Mouse (Mus musculus) left cerebral cortex, postnatal 4 days (tissue): Measurements from ENCODE around the gene Snf8. TPM values are rescaled to one million over a fixed set of nuclear protein-coding genes. Genes with fewer than 3 reads are reported as not detected.

Experiments
- DNase-seq: peaks from one replicate; pipeline ENCODE4 v3.0.0-alpha.2; 2022
- intact Hi-C: fragments of 180-260 bp; cut with DNase I; formaldehyde crosslinking; loops from one replicate; pipeline ENCODE4 v1.15.1; 2025
- total RNA-seq, 2 experiments: library from RNA; stranded (reverse); gene quantifications; 2 replicates each; pipeline ENCODE4 v1.2.3; 2021

Snf8 gene
- total RNA-seq, 2 experiments from 2014 or later = 88.0 to 94.0 TPM

- intact Hi-C loops = no loop called here
- DNase-seq = no peak
These were observed 14.1 kb upstream of the Snf8 start for GRCm38 (mm10) chr11:96020622-96021021.

GRCm38 (mm10) chr11:96028130-96028529, 6.6 kb upstream of the Snf8 start:
- DNase-seq = no peak
- intact Hi-C loops = no loop called here

GRCm38 (mm10) chr11:96030571-96030970, 4.1 kb upstream of the Snf8 start:
- intact Hi-C loops = no loop called here
- no peak for DNase-seq

GRCm38 (mm10) chr11:96031701-96032100, 3.0 kb upstream of the Snf8 start:
- intact Hi-C loops = no loop called here
- no peak for DNase-seq

GRCm38 (mm10) chr11:96033264-96033663, 1.4 kb upstream of the Snf8 start:
- no peak for DNase-seq
- intact Hi-C loops = no loop called here

- no peak for DNase-seq
- intact Hi-C loops = no loop called here
These were observed 569 bp upstream of the Snf8 start for GRCm38 (mm10) chr11:96034116-96034515.

GRCm38 (mm10) chr11:96035133-96035532, 448 bp downstream of the Snf8 start:
- DNase-seq = peak; percentile 37
- intact Hi-C loops = no loop called here

- intact Hi-C loops = no loop called here
- no peak for DNase-seq
These were observed 2.8 kb downstream of the Snf8 start for GRCm38 (mm10) chr11:96037499-96037898.

- no peak for DNase-seq
- intact Hi-C loops = no loop called here
These were observed 3.9 kb downstream of the Snf8 start for GRCm38 (mm10) chr11:96038560-96038959.

- DNase-seq = no peak
- intact Hi-C loops = no loop called here
These were observed 10.3 kb downstream of the Snf8 start for GRCm38 (mm10) chr11:96044803-96045567.

- DNase-seq = no peak
- intact Hi-C loops = no loop called here
These were observed 11.3 kb downstream of the Snf8 start for GRCm38 (mm10) chr11:96046028-96046427.

GRCm38 (mm10) chr11:96046793-96047192, 12.1 kb downstream of the Snf8 start:
- no peak for DNase-seq
- intact Hi-C loops = no loop called here

GRCm38 (mm10) chr11:96047469-96048373, 13.0 kb downstream of the Snf8 start:
- intact Hi-C loops = no loop called here
- no peak for DNase-seq

- intact Hi-C loops = no loop called here
- DNase-seq = no peak
These were observed 15.3 kb downstream of the Snf8 start for GRCm38 (mm10) chr11:96049939-96050338.

- no peak for DNase-seq
- intact Hi-C loops = no loop called here
These were observed 16.2 kb downstream of the Snf8 start for GRCm38 (mm10) chr11:96050854-96051253.

- DNase-seq = no peak
- intact Hi-C loops = no loop called here
These were observed 23.6 kb downstream of the Snf8 start for GRCm38 (mm10) chr11:96058309-96058708.

GRCm38 (mm10) chr11:96064521-96065214, 30.0 kb downstream of the Snf8 start:
- intact Hi-C loops = no loop called here
- DNase-seq = peak; percentile 37

GRCm38 (mm10) chr11:96065215-96065911, 30.7 kb downstream of the Snf8 start, which contains the start of gene Ube2z:
Ube2z (minus strand) TSS chr11:96065388.
- DNase-seq = peak; percentile 99
- intact Hi-C loops = no loop called here

GRCm38 (mm10) chr11:96068231-96068630, 33.5 kb downstream of the Snf8 start:
- DNase-seq = no peak
- intact Hi-C loops = no loop called here

GRCm38 (mm10) chr11:96070353-96070752, 35.7 kb downstream of the Snf8 start:
- intact Hi-C loops = no loop called here
- DNase-seq = no peak

GRCm38 (mm10) chr11:96071013-96071412, 36.3 kb downstream of the Snf8 start:
- no peak for DNase-seq
- intact Hi-C loops = no loop called here
